Mouse (Mus musculus) neural tube, embryonic 11.5 days (tissue): ENCODE data around the gene Dlg2. TPM values are rescaled to one million over a fixed set of nuclear protein-coding genes. Genes with fewer than 3 reads are reported as not detected.

Experiments used
- ATAC-seq: fragments of 200-750 bp; cut with Nextera tagmentation; 2 replicates; pipeline ENCODE4 v1.8.0; 2017; ENCODE audit warnings: moderate number of reproducible peaks, mild to moderate bottlenecking, moderate TSS enrichment, moderate library complexity; ENCODE audit not compliant: insufficient read depth, low FRiP score, low TSS enrichment
- DNase-seq: peaks from one replicate; pipeline ENCODE4 v3.0.0-alpha.2; 2015; ENCODE audit warnings: low spot score
- H3K27ac ChIP-seq: fragments of 300-500 bp; sonication (generic); 2 replicates; pipeline ENCODE4 v1.5.1; 2014; ENCODE audit warnings: low read depth, mild to moderate bottlenecking, low read length
- H3K27me3 ChIP-seq: fragments of 300-500 bp; sonication (generic); 2 replicates; pipeline ENCODE4 v1.6.1; 2014; ENCODE audit warnings: mild to moderate bottlenecking, low read length, mixed read lengths; ENCODE audit not compliant: control insufficient read depth, insufficient read depth
- H3K36me3 ChIP-seq: fragments of 300-500 bp; sonication (generic); 2 replicates; pipeline ENCODE4 v1.6.1; 2014; ENCODE audit warnings: mild to moderate bottlenecking, low read length, moderate library complexity, mixed read lengths; ENCODE audit not compliant: control insufficient read depth, insufficient read depth
- H3K4me1 ChIP-seq: fragments of 300-500 bp; sonication (generic); 2 replicates; pipeline ENCODE4 v1.6.1; 2014; ENCODE audit warnings: low read length, mixed read lengths; ENCODE audit not compliant: control insufficient read depth, insufficient read depth
- H3K4me2 ChIP-seq: fragments of 300-500 bp; sonication (generic); 2 replicates; pipeline ENCODE4 v1.6.1; 2014; ENCODE audit warnings: low read depth, mild to moderate bottlenecking, moderate library complexity
- H3K4me3 ChIP-seq: fragments of 300-500 bp; sonication (generic); 2 replicates; pipeline ENCODE4 v1.5.1; 2014; ENCODE audit warnings: low read depth, low read length
- H3K9ac ChIP-seq: fragments of 300-500 bp; sonication (generic); 2 replicates; pipeline ENCODE4 v1.6.1; 2014; ENCODE audit warnings: mild to moderate bottlenecking, low read length
- H3K9me3 ChIP-seq: fragments of 300-500 bp; sonication (generic); 2 replicates; pipeline ENCODE4 v1.6.1; 2016; ENCODE audit warnings: low read length; ENCODE audit not compliant: control insufficient read depth
- WGBS: fragments of 180-500 bp; shearing (Covaris S2); extraction: QIAGEN DNeasy Blood & Tissue Kit; methylation state at CpG from one replicate; pipeline ENCODE4 v1.1.7; 2014; 5-methylcytosine and 5-hydroxymethylcytosine counted together
- polyA plus RNA-seq: library from polyadenylated mRNA; unstranded; fragments of >200 nt; fragmentation: Nextera tagmentation; extraction: Ambion mirVana; gene quantifications from 2 replicates; pipeline ENCODE4 v1.2.1, GENCODE M21; 2014

Gene Dlg2
- polyA plus RNA-seq, 1 experiment from 2014 or later, result 5.1 TPM

DNA sequence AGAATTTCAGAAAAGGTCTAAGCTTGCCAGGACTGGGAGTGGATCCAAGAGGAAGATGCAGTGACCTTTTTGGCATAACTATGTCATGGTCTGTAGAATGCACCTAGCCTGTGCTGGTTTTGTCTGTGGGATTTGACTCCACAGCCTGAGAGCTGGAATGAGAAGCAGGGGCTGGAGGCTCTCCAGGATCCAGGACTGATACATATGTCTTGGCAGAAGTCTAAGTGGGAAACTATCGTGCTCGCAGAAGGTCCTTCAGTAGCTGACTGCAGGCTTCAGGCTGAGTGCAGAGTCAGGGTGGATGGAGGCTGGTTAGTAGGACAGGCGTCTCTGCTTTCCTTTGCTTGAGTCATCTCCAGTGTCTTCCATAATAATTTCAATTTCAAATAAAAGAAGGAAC is 807.7 kb downstream of the Dlg2 start:
- H3K4me3 ChIP-seq, result no peak overlapping the region
- H3K36me3 ChIP-seq, result no peaks in the 10 kb centered on the region
- no peaks in the 10 kb centered on the region for H3K4me1 ChIP-seq
- no peaks in the 10 kb centered on the region for H3K9me3 ChIP-seq
- H3K27ac ChIP-seq, result no peak overlapping the region
- H3K4me2 ChIP-seq, result no peak overlapping the region
- WGBS, result 91% methylated on average over 3 of the region's 3 CpGs
- no peak for ATAC-seq
- H3K27me3 ChIP-seq, result no peaks in the 10 kb centered on the region
- H3K9ac ChIP-seq, result no peak overlapping the region
- no peak for DNase-seq

DNA sequence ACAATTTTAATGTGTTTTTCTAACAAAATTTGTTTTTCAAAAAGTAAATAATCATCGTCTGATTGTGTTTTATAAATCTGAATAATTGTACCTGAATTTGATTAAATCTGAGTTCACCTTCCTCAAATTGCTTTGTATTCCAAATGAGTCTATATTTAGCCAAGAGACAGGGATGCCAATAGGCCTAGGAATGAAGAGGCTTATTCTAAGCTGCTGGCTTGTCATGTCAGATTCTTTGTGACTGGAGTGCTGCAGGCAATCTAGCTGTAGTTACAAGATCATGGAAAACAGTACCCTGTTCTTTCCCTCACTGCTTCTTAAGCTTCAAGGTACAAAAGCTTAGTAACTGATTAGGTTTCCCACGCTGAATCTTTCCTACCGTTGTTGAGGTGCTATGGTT is 811.9 kb downstream of the Dlg2 start:
- no peak overlapping the region for H3K4me2 ChIP-seq
- no peak overlapping the region for H3K27ac ChIP-seq
- ATAC-seq, result no peak
- no peak overlapping the region for H3K9ac ChIP-seq
- H3K36me3 ChIP-seq, result no peaks in the 10 kb centered on the region
- no peaks in the 10 kb centered on the region for H3K9me3 ChIP-seq
- H3K4me3 ChIP-seq, result no peak overlapping the region
- WGBS, result 84% methylated on average over 3 of the region's 3 CpGs
- H3K27me3 ChIP-seq, result no peaks in the 10 kb centered on the region
- no peaks in the 10 kb centered on the region for H3K4me1 ChIP-seq
- no peak for DNase-seq

DNA sequence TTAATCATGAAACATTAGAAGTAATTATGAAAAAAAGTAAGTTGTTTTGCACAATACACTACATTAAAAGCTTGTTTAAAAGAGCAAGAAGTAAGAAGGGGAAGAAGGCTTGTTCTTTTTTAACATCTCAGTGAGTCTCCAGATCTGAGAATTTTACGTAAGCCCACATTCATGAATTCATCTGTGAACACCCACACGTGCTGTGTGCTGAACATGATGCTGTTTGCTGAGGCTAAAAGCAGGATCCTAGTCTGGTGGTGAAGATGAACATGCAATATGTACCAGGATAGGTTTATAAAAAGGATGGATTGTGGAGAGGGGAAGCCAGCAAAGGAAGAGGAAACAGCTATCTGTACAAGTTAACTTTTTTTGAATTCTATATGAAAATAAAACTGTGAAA is 819.7 kb downstream of the Dlg2 start:
- DNase-seq (no peak), ATAC-seq (no peak)
- H3K4me1 ChIP-seq, result no peaks in the 10 kb centered on the region
- WGBS, result 77% methylated on average over 2 of the region's 2 CpGs
- no peak overlapping the region for H3K4me3 ChIP-seq
- no peak overlapping the region for H3K4me2 ChIP-seq
- H3K9ac ChIP-seq, result no peak overlapping the region
- H3K27ac ChIP-seq, result no peak overlapping the region
- H3K9me3 ChIP-seq, result no peaks in the 10 kb centered on the region
- no peaks in the 10 kb centered on the region for H3K27me3 ChIP-seq
- no peaks in the 10 kb centered on the region for H3K36me3 ChIP-seq

DNA sequence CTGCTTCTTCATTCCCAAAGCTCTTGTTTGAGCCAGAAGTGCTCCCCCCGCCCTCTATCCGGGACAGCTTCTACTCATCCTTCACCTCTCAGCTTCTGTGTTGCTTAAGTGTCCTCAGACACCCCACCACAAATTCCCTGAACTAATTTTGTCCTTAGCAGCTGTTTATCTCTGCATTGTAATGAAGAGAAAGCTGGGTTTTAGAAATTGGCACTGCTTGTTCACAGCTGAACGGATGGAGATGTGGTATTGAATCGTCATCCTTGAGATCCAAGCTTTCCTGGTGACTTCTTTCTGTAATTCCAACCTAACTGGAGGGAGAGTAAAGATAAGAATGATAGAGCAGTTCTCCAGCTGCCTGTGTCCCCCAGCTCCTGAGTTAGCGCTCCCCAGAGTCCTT is 834.7 kb downstream of the Dlg2 start:
- ATAC-seq, result no peak
- DNase-seq, result no peak
- Histone ChIP-seq H3K27me3 (no peaks in the 10 kb centered on the region), H3K27ac (no peak overlapping the region), H3K4me3 (no peak overlapping the region), H3K9me3 (no peaks in the 10 kb centered on the region), H3K4me2 (no peak overlapping the region), H3K9ac (no peak overlapping the region), H3K36me3 (no peaks in the 10 kb centered on the region), H3K4me1 (no peaks in the 10 kb centered on the region)
- 89% methylated on average over 5 of the region's 5 CpGs for WGBS

DNA sequence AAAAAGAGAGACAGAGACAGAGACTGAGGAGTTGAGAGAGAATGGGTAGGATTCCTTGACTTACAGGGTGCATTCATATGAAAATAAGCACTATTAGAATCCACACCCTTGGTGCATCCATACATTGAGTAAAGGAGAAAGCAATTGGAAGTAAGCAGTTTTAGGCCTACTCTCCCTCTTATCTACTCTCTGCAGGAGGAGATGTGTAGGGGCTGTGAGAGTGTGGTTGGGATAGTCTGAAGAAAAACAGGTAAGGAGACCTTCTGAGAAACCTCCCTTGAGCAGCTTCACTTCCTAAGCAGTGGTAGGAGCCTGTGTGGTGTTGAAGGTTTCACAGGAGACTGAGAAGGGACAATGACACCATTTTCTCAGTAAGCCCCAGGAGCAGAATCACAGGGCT is 868.6 kb downstream of the Dlg2 start:
- ATAC-seq (no peak), DNase-seq (no peak)
- Histone ChIP-seq H3K9ac (no peak overlapping the region), H3K4me2 (no peak overlapping the region), H3K4me3 (no peak overlapping the region), H3K27ac (no peak overlapping the region), H3K4me1 (no peaks in the 10 kb centered on the region), H3K9me3 (no peaks in the 10 kb centered on the region), H3K27me3 (no peaks in the 10 kb centered on the region), H3K36me3 (no peaks in the 10 kb centered on the region)

DNA sequence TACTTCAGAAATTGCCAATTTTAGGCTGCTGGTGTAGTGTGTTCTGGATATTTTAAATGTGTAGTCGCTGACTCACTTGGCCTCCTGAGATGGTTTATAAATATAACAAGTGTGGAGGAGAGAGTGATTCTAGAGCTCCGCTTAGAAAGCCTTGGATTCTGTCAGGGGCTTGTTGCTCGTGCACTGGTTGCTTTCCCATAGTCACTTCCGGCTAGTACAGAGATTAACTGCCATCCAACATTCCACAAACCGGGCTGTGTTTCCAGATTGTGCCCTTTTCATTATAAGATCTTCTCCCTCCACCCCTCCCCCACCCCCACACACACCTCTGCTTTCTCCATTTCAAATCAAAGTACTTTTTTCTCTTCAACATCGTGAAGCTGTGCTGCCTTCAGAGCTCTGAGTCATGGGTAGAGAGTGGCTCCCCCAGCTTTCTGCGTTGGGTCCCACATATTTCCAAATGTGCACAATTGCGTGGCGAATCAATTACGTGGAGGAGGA is 893.4 kb downstream of the Dlg2 start:
- Histone ChIP-seq H3K36me3 (no peaks in the 10 kb centered on the region), H3K4me2 (no peak overlapping the region), H3K4me3 (no peak overlapping the region), H3K27me3 (no peaks in the 10 kb centered on the region), H3K27ac (no peak overlapping the region), H3K4me1 (no peaks in the 10 kb centered on the region), H3K9me3 (no peaks in the 10 kb centered on the region), H3K9ac (no peak overlapping the region)
- peak; percentile 21 for DNase-seq
- WGBS, result 62% methylated on average over 10 of the region's 10 CpGs
- ATAC-seq, result no peak

DNA sequence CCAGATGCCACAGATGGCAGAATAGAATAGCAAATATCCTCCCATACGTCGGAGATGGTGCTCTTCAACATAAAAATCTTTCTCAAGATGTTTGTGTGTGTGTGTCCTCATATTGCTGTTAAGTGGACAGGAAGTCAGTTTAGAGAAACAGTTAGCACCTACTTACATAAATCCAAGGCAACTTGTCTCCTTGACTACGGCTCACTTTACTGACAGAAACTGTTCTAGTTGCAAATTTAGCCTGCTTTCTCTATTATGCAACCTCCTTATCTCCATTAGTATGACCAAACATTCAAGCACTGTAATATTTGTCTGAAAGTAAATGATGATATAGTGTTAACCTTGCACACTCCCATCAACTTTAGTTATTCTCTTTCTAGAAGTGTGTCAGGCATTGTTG is 905.8 kb downstream of the Dlg2 start:
- 87% methylated on average over 3 of the region's 3 CpGs for WGBS
- Histone ChIP-seq H3K4me2 (no peak overlapping the region), H3K9me3 (no peaks in the 10 kb centered on the region), H3K4me1 (no peaks in the 10 kb centered on the region), H3K36me3 (no peaks in the 10 kb centered on the region), H3K9ac (no peak overlapping the region), H3K4me3 (no peak overlapping the region), H3K27ac (no peak overlapping the region), H3K27me3 (no peaks in the 10 kb centered on the region)
- DNase-seq (no peak), ATAC-seq (no peak)

DNA sequence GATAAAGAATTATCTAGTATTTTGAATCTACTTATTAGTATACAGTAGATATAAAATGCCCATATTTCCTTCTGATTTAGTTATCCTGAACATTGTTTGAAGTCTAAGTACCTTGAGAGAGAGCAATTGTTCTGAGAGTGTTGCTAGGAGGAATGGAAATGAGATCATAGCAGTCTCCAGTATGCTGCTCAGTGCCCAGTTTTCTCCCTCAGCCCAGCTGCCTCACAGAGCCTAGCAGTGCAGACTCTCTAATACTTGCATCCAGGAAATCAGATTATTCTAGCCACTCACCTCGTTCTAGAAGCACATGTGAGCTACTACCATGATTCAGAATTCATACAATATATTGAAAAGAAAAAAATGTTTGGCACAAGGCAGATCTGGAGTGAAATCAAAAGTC is 907.4 kb downstream of the Dlg2 start:
- Histone ChIP-seq H3K36me3 (no peaks in the 10 kb centered on the region), H3K27ac (no peak overlapping the region), H3K27me3 (no peaks in the 10 kb centered on the region), H3K4me2 (no peak overlapping the region), H3K9ac (no peak overlapping the region), H3K4me3 (no peak overlapping the region), H3K9me3 (no peaks in the 10 kb centered on the region), H3K4me1 (no peaks in the 10 kb centered on the region)
- ATAC-seq (no peak), DNase-seq (no peak)
- 52% methylated on average over 1 of the region's 1 CpGs for WGBS

DNA sequence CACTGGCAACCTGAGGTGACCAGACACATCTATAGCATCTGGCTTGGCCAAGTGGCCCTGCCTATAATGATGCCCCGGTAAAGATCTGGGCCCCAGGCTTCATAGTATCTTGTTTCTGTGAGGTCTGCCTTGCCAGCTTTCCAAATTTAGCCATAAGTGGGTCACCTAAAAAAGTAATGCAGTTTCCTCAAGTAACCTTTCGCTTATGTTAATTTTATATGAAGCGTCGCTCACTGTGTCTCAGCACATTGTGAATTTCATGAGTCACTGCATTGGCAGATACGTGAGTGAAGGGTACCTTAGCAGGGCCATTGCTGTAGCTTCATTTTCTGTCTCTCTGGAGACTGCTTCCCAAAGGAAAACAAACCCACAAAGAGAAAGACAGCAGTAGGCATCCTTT is 912.8 kb downstream of the Dlg2 start:
- ATAC-seq, result no peak
- no peak overlapping the region for H3K9ac ChIP-seq
- no peak overlapping the region for H3K4me2 ChIP-seq
- H3K27ac ChIP-seq, result no peak overlapping the region
- H3K4me1 ChIP-seq, result no peaks in the 10 kb centered on the region
- no peak overlapping the region for H3K4me3 ChIP-seq
- H3K9me3 ChIP-seq, result no peaks in the 10 kb centered on the region
- H3K27me3 ChIP-seq, result no peaks in the 10 kb centered on the region
- H3K36me3 ChIP-seq, result no peaks in the 10 kb centered on the region
- DNase-seq, result no peak
- WGBS, result 86% methylated on average over 5 of the region's 5 CpGs
